Mouse (Mus musculus) liver, adult 2 months (tissue): ENCODE measurements around the gene Spats2l. TPM values are rescaled to one million over a fixed set of nuclear protein-coding genes. Genes with fewer than 3 reads are reported as not detected.

ENCODE experiments used
- DNase-seq: peaks from one replicate; pipeline ENCODE4 v3.0.0-alpha.2; 2011; ENCODE audit warnings: low read depth, low spot score; ENCODE audit errors: extremely low read depth
- H3K27ac ChIP-seq: fragments of 200-500 bp; replicated peaks from 2 replicates; pipeline ENCODE4 v1.5.1; 2012; ENCODE audit warnings: low read depth, mild to moderate bottlenecking, control low read depth, inconsistent platforms, low read length; ENCODE audit not compliant: insufficient read depth
- H3K27me3 ChIP-seq: fragments of 200-500 bp; 2 replicates; pipeline ENCODE4 v1.6.1; 2012; ENCODE audit warnings: mild to moderate bottlenecking, moderate library complexity, low read length, inconsistent platforms; ENCODE audit not compliant: control insufficient read depth, insufficient read depth
- H3K36me3 ChIP-seq: fragments of 200-500 bp; 2 replicates; pipeline ENCODE4 v1.6.1; 2012; ENCODE audit warnings: low read length, inconsistent platforms; ENCODE audit not compliant: control insufficient read depth, insufficient read depth
- H3K4me1 ChIP-seq: fragments of 200-500 bp; 2 replicates; pipeline ENCODE4 v1.6.1; 2011; ENCODE audit warnings: low read length; ENCODE audit not compliant: control insufficient read depth, insufficient read depth
- H3K4me3 ChIP-seq: fragments of 200-500 bp; 2 replicates; pipeline ENCODE4 v1.5.1; 2011; ENCODE audit warnings: low read depth, mild to moderate bottlenecking, control low read depth, low read length, moderate library complexity; ENCODE audit not compliant: insufficient read depth
- H3K79me2 ChIP-seq: fragments of 200-500 bp; 2 replicates; pipeline ENCODE4 v1.6.1; 2012; ENCODE audit warnings: inconsistent platforms, mild to moderate bottlenecking, low read length, moderate library complexity; ENCODE audit not compliant: control insufficient read depth, insufficient read depth
- H3K9ac ChIP-seq: fragments of 200-500 bp; 2 replicates; pipeline ENCODE4 v1.6.1; 2012; ENCODE audit warnings: low read depth, mild to moderate bottlenecking, control low read depth, inconsistent platforms, low read length
- CTCF ChIP-seq: fragments of 200-500 bp; IDR thresholded peaks from 2 replicates; pipeline ENCODE4 v1.5.1; 2011; ENCODE audit warnings: low read depth, low read length, control low read depth
- POLR2A ChIP-seq: fragments of 200-500 bp; IDR thresholded peaks from 2 replicates; pipeline ENCODE4 v1.6.1; 2011; ENCODE audit warnings: low read length, control low read depth; ENCODE audit not compliant: insufficient read depth; ENCODE audit errors: extremely low read depth
- WGBS: fragments of 180-500 bp; shearing (Covaris S2); methylation state at CpG from one replicate; pipeline ENCODE4 v1.1.7; 2018; 5-methylcytosine and 5-hydroxymethylcytosine counted together
- polyA plus RNA-seq: library from polyadenylated mRNA; depleted of rRNA; stranded (reverse); fragments of >200 nt; gene quantifications from 2 replicates; pipeline ENCODE4 v1.2.3, GENCODE M21; 2012
- total RNA-seq: library from RNA; depleted of rRNA; stranded (reverse); fragments of >200 nt; gene quantifications from 2 replicates; pipeline ENCODE4 v1.2.3, GENCODE M21; 2014

Spats2l gene
- total and polyA plus RNA-seq, 2 experiments: 0.35 to 1.3 TPM

GRCm38 (mm10) chr1:57806126-57806525, 32.2 kb downstream of the Spats2l start:
- 98% methylated on average over 3 of the region's 3 CpGs for WGBS

GRCm38 (mm10) chr1:57807882-57808281, 33.9 kb downstream of the Spats2l start:
- 85% methylated on average over 7 of the region's 7 CpGs for WGBS
- no peaks in the 10 kb centered on the region for H3K79me2 ChIP-seq
- no peak overlapping the region for H3K9ac ChIP-seq
- no peak for TF ChIP-seq CTCF
- no peak for TF ChIP-seq POLR2A
- no peaks in the 10 kb centered on the region for H3K27me3 ChIP-seq
- H3K4me3 ChIP-seq: no peak overlapping the region
- H3K4me1 ChIP-seq: no peaks in the 10 kb centered on the region
- H3K36me3 ChIP-seq: no peaks in the 10 kb centered on the region
- no peak for DNase-seq
- no peak overlapping the region for H3K27ac ChIP-seq

More at GRCm38 (mm10) chr1:57806126-57806525, 32.2 kb downstream of the Spats2l start:
- no peaks in the 10 kb centered on the region for H3K36me3 ChIP-seq
- no peaks in the 10 kb centered on the region for H3K4me1 ChIP-seq
- H3K27ac ChIP-seq: no peak overlapping the region
- no peaks in the 10 kb centered on the region for H3K27me3 ChIP-seq
- H3K4me3 ChIP-seq: no peak overlapping the region
- TF ChIP-seq POLR2A (no peak), CTCF (no peak)
- no peak for DNase-seq
- no peak overlapping the region for H3K9ac ChIP-seq
- no peaks in the 10 kb centered on the region for H3K79me2 ChIP-seq

GRCm38 (mm10) chr1:57810221-57810620, 36.3 kb downstream of the Spats2l start:
- DNase-seq: no peak
- Histone ChIP-seq H3K36me3 (no peaks in the 10 kb centered on the region), H3K27ac (no peak overlapping the region), H3K79me2 (no peaks in the 10 kb centered on the region), H3K9ac (no peak overlapping the region), H3K4me1 (no peaks in the 10 kb centered on the region), H3K27me3 (no peaks in the 10 kb centered on the region), H3K4me3 (no peak overlapping the region)
- WGBS: 76% methylated on average over 4 of the region's 4 CpGs
- TF ChIP-seq POLR2A: no peak
- no peak for TF ChIP-seq CTCF

- H3K4me3 ChIP-seq: no peak overlapping the region
- TF ChIP-seq CTCF (no peak), POLR2A (no peak)
- no peak for DNase-seq
- no peaks in the 10 kb centered on the region for H3K36me3 ChIP-seq
- no peaks in the 10 kb centered on the region for H3K27me3 ChIP-seq
- H3K9ac ChIP-seq: no peak overlapping the region
- no peaks in the 10 kb centered on the region for H3K79me2 ChIP-seq
- H3K4me1 ChIP-seq: no peaks in the 10 kb centered on the region
- WGBS: 79% methylated on average over 2 of the region's 2 CpGs
- no peak overlapping the region for H3K27ac ChIP-seq
These were observed 43.1 kb downstream of the Spats2l start for GRCm38 (mm10) chr1:57817103-57817502.

- Histone ChIP-seq H3K79me2 (no peaks in the 10 kb centered on the region), H3K27ac (no peak overlapping the region), H3K4me1 (no peaks in the 10 kb centered on the region), H3K27me3 (no peaks in the 10 kb centered on the region), H3K36me3 (no peaks in the 10 kb centered on the region), H3K9ac (no peak overlapping the region), H3K4me3 (no peak overlapping the region)
- DNase-seq: no peak
- TF ChIP-seq CTCF: no peak
- TF ChIP-seq POLR2A: no peak
- 67% methylated on average over 6 of the region's 6 CpGs for WGBS
These were observed 46.6 kb downstream of the Spats2l start for GRCm38 (mm10) chr1:57820428-57820997.

- TF ChIP-seq CTCF (no peak), POLR2A (no peak)
- Histone ChIP-seq H3K9ac (no peak overlapping the region), H3K27ac (no peak overlapping the region), H3K4me3 (no peak overlapping the region), H3K79me2 (no peaks in the 10 kb centered on the region), H3K36me3 (no peaks in the 10 kb centered on the region), H3K4me1 (no peaks in the 10 kb centered on the region), H3K27me3 (no peaks in the 10 kb centered on the region)
- WGBS: 80% methylated on average over 17 of the region's 17 CpGs
- DNase-seq: no peak
These were observed 51.2 kb downstream of the Spats2l start for GRCm38 (mm10) chr1:57824966-57825759.
